Mouse (Mus musculus) midbrain, embryonic 12.5 days (tissue): ENCODE results near the gene Kcnk16. TPM values are rescaled to one million over a fixed set of nuclear protein-coding genes. Genes with fewer than 3 reads are reported as not detected.

Source experiments
- ATAC-seq: fragments of 200-750 bp; cut with Nextera tagmentation; 2 replicates; pipeline ENCODE4 v1.8.0; 2017; ENCODE audit warnings: low read depth, moderate TSS enrichment, moderate library complexity; ENCODE audit not compliant: low FRiP score
- H3K27ac ChIP-seq: fragments of 300-500 bp; sonication (generic); replicated peaks from 2 replicates; pipeline ENCODE4 v1.5.1; 2016; ENCODE audit warnings: mild to moderate bottlenecking
- H3K27me3 ChIP-seq: fragments of 300-500 bp; sonication (generic); 2 replicates; pipeline ENCODE4 v1.6.1; 2016; ENCODE audit warnings: mild to moderate bottlenecking
- H3K36me3 ChIP-seq: fragments of 300-500 bp; sonication (generic); 2 replicates; pipeline ENCODE4 v1.6.1; 2016
- H3K4me1 ChIP-seq: fragments of 300-500 bp; sonication (generic); 2 replicates; pipeline ENCODE4 v1.6.1; 2016
- H3K4me2 ChIP-seq: fragments of 300-500 bp; sonication (generic); replicated peaks from 2 replicates; pipeline ENCODE4 v1.6.1; 2016; ENCODE audit warnings: mild to moderate bottlenecking, moderate library complexity
- H3K4me3 ChIP-seq: fragments of 300-500 bp; sonication (generic); 2 replicates; pipeline ENCODE4 v1.5.1; 2016; ENCODE audit warnings: mild to moderate bottlenecking
- H3K9ac ChIP-seq: fragments of 300-500 bp; sonication (generic); replicated peaks from 2 replicates; pipeline ENCODE4 v1.6.1; 2016; ENCODE audit warnings: mild to moderate bottlenecking, moderate library complexity
- H3K9me3 ChIP-seq: fragments of 300-500 bp; sonication (generic); 2 replicates; pipeline ENCODE4 v1.6.1; 2016; ENCODE audit warnings: mild to moderate bottlenecking
- WGBS: fragments of 180-500 bp; shearing (Covaris S2); methylation state at CpG from one replicate; pipeline ENCODE4 v1.1.7; 2016; 5-methylcytosine and 5-hydroxymethylcytosine counted together
- polyA plus RNA-seq: library from polyadenylated mRNA; unstranded; fragments of >200 nt; fragmentation: Nextera tagmentation; extraction: Ambion mirVana; gene quantifications from 2 replicates; pipeline ENCODE4 v1.2.1, GENCODE M21; 2016

Kcnk16 gene
- polyA plus RNA-seq, 1 experiment from 2014 or later = not detected

- peaks cover 3% of the 10 kb centered on the region; the same call in 1 of the 2 replicates for H3K27me3 ChIP-seq
- H3K36me3 ChIP-seq = no peaks in the 10 kb centered on the region
- no peak overlapping the region for H3K4me2 ChIP-seq
- H3K4me3 ChIP-seq = no peak overlapping the region
- H3K4me1 ChIP-seq = peaks cover 7% of the 10 kb centered on the region; the same call in 1 of the 2 replicates
- 64% methylated on average over 14 of the region's 14 CpGs for WGBS
- no peaks in the 10 kb centered on the region for H3K9me3 ChIP-seq
- no peak for ATAC-seq
- no peak overlapping the region for H3K9ac ChIP-seq
- H3K27ac ChIP-seq = no peak overlapping the region
These were observed 18.5 kb downstream of the Kcnk16 start for GRCm38 (mm10) chr14:20250237-20251171.

GRCm38 (mm10) chr14:20248001-20248400 is 21.0 kb downstream of the Kcnk16 start:
- 93% methylated on average over 3 of the region's 3 CpGs for WGBS
- H3K4me2 ChIP-seq = no peak overlapping the region
- no peaks in the 10 kb centered on the region for H3K9me3 ChIP-seq
- peaks cover 7% of the 10 kb centered on the region; the same call in 1 of the 2 replicates for H3K4me1 ChIP-seq
- no peak overlapping the region for H3K27ac ChIP-seq
- no peak overlapping the region for H3K9ac ChIP-seq
- no peaks in the 10 kb centered on the region for H3K36me3 ChIP-seq
- H3K27me3 ChIP-seq = peaks cover 3% of the 10 kb centered on the region; the same call in 1 of the 2 replicates
- no peak for ATAC-seq
- no peak overlapping the region for H3K4me3 ChIP-seq

GRCm38 (mm10) chr14:20246811-20247266 is 22.2 kb downstream of the Kcnk16 start:
- 72% methylated on average over 11 of the region's 11 CpGs for WGBS
- Histone ChIP-seq H3K4me1 (peaks cover 7% of the 10 kb centered on the region; the same call in 1 of the 2 replicates), H3K27ac (no peak overlapping the region), H3K9me3 (no peaks in the 10 kb centered on the region), H3K27me3 (peaks cover 3% of the 10 kb centered on the region; the same call in 1 of the 2 replicates), H3K36me3 (no peaks in the 10 kb centered on the region), H3K9ac (no peak overlapping the region), H3K4me2 (no peak overlapping the region), H3K4me3 (no peak overlapping the region)
- no peak for ATAC-seq

- no peaks in the 10 kb centered on the region for H3K9me3 ChIP-seq
- H3K27ac ChIP-seq = no peak overlapping the region
- no peak overlapping the region for H3K9ac ChIP-seq
- peaks cover 3% of the 10 kb centered on the region; the same call in 1 of the 2 replicates for H3K27me3 ChIP-seq
- 85% methylated on average over 5 of the region's 5 CpGs for WGBS
- no peak overlapping the region for H3K4me3 ChIP-seq
- peaks cover 7% of the 10 kb centered on the region; the same call in 1 of the 2 replicates for H3K4me1 ChIP-seq
- no peak overlapping the region for H3K4me2 ChIP-seq
- ATAC-seq = no peak
- no peaks in the 10 kb centered on the region for H3K36me3 ChIP-seq
These were observed 23.1 kb downstream of the Kcnk16 start for GRCm38 (mm10) chr14:20245861-20246260.

GRCm38 (mm10) chr14:20245318-20245717 is 23.7 kb downstream of the Kcnk16 start:
- Histone ChIP-seq H3K9me3 (no peaks in the 10 kb centered on the region), H3K27ac (no peak overlapping the region), H3K4me2 (no peak overlapping the region), H3K36me3 (no peaks in the 10 kb centered on the region), H3K9ac (no peak overlapping the region), H3K4me3 (no peak overlapping the region), H3K4me1 (peaks cover 3% of the 10 kb centered on the region; the same call in 1 of the 2 replicates), H3K27me3 (peaks cover 3% of the 10 kb centered on the region; the same call in 1 of the 2 replicates)
- 66% methylated on average over 2 of the region's 2 CpGs for WGBS
- no peak for ATAC-seq

GRCm38 (mm10) chr14:20243158-20243557 is 25.8 kb downstream of the Kcnk16 start:
- H3K27me3 ChIP-seq = peaks cover under 1% of the 10 kb centered on the region; the same call in 1 of the 2 replicates
- no peak overlapping the region for H3K27ac ChIP-seq
- no peaks in the 10 kb centered on the region for H3K4me1 ChIP-seq
- no peak for ATAC-seq
- H3K9me3 ChIP-seq = no peaks in the 10 kb centered on the region
- no peak overlapping the region for H3K4me3 ChIP-seq
- H3K36me3 ChIP-seq = no peaks in the 10 kb centered on the region
- 77% methylated on average over 3 of the region's 3 CpGs for WGBS
- H3K4me2 ChIP-seq = no peak overlapping the region
- no peak overlapping the region for H3K9ac ChIP-seq

- WGBS = 77% methylated on average over 8 of the region's 8 CpGs
- Histone ChIP-seq H3K27ac (no peak overlapping the region), H3K4me2 (no peak overlapping the region), H3K4me3 (no peak overlapping the region), H3K4me1 (no peaks in the 10 kb centered on the region), H3K9me3 (no peaks in the 10 kb centered on the region), H3K9ac (no peak overlapping the region), H3K27me3 (no peaks in the 10 kb centered on the region), H3K36me3 (no peaks in the 10 kb centered on the region)
- ATAC-seq = no peak
These were observed 26.5 kb downstream of the Kcnk16 start for GRCm38 (mm10) chr14:20242454-20242853.

GRCm38 (mm10) chr14:20234403-20234802 is 34.6 kb downstream of the Kcnk16 start:
- no peak for ATAC-seq
- Histone ChIP-seq H3K9me3 (no peaks in the 10 kb centered on the region), H3K9ac (no peak overlapping the region), H3K4me3 (no peak overlapping the region), H3K4me1 (no peaks in the 10 kb centered on the region), H3K27ac (no peak overlapping the region), H3K4me2 (no peak overlapping the region), H3K27me3 (peaks cover 11% of the 10 kb centered on the region; the same call in 1 of the 2 replicates), H3K36me3 (no peaks in the 10 kb centered on the region)
- 91% methylated on average over 2 of the region's 2 CpGs for WGBS

GRCm38 (mm10) chr14:20233016-20233980 is 35.7 kb downstream of the Kcnk16 start:
- ATAC-seq = no peak
- Histone ChIP-seq H3K27me3 (peaks cover 22% of the 10 kb centered on the region), H3K9ac (no peak overlapping the region), H3K36me3 (no peaks in the 10 kb centered on the region), H3K4me2 (no peak overlapping the region), H3K4me3 (no peak overlapping the region), H3K9me3 (no peaks in the 10 kb centered on the region), H3K4me1 (0 out of 2 replicates have a peak, but pooled peaks cover 2% of the 10 kb centered on the region), H3K27ac (no peak overlapping the region)
- WGBS = 80% methylated on average over 11 of the region's 11 CpGs

GRCm38 (mm10) chr14:20230063-20230491 is 38.9 kb downstream of the Kcnk16 start:
- Histone ChIP-seq H3K36me3 (no peaks in the 10 kb centered on the region), H3K4me3 (no peak overlapping the region), H3K9ac (no peak overlapping the region), H3K9me3 (no peaks in the 10 kb centered on the region), H3K27ac (no peak overlapping the region), H3K4me2 (no peak overlapping the region), H3K4me1 (peaks cover 22% of the 10 kb centered on the region), H3K27me3 (peaks cover 34% of the 10 kb centered on the region)
- ATAC-seq = no peak
- WGBS = 87% methylated on average over 7 of the region's 7 CpGs

- Histone ChIP-seq H3K27me3 (peaks cover 34% of the 10 kb centered on the region), H3K4me1 (peaks cover 28% of the 10 kb centered on the region), H3K9ac (no peak overlapping the region), H3K27ac (no peak overlapping the region), H3K4me3 (no peak overlapping the region), H3K9me3 (no peaks in the 10 kb centered on the region), H3K36me3 (no peaks in the 10 kb centered on the region), H3K4me2 (no peak overlapping the region)
- WGBS = 79% methylated on average over 6 of the region's 6 CpGs
- ATAC-seq = no peak
These were observed 39.6 kb downstream of the Kcnk16 start for GRCm38 (mm10) chr14:20229437-20229836.
